Mouse (Mus musculus): Measurements from ENCODE around the gene Clock. TPM values are rescaled to one million over a fixed set of nuclear protein-coding genes. Genes with fewer than 3 reads are reported as not detected.
A peak's percentile ranks its signal among the peaks of the same experiment; 100 is the strongest.

The Clock gene
- total RNA-seq (2014; rRNA removed; ENCODE audit: low replicate concordance) (25.0 and 29.3 TPM in 2 replicates), polyA plus RNA-seq (2015; fragmentation: Nextera tagmentation; extraction: Ambion mirVana) (6.2 and 8.2 TPM in 2 replicates)

DNA sequence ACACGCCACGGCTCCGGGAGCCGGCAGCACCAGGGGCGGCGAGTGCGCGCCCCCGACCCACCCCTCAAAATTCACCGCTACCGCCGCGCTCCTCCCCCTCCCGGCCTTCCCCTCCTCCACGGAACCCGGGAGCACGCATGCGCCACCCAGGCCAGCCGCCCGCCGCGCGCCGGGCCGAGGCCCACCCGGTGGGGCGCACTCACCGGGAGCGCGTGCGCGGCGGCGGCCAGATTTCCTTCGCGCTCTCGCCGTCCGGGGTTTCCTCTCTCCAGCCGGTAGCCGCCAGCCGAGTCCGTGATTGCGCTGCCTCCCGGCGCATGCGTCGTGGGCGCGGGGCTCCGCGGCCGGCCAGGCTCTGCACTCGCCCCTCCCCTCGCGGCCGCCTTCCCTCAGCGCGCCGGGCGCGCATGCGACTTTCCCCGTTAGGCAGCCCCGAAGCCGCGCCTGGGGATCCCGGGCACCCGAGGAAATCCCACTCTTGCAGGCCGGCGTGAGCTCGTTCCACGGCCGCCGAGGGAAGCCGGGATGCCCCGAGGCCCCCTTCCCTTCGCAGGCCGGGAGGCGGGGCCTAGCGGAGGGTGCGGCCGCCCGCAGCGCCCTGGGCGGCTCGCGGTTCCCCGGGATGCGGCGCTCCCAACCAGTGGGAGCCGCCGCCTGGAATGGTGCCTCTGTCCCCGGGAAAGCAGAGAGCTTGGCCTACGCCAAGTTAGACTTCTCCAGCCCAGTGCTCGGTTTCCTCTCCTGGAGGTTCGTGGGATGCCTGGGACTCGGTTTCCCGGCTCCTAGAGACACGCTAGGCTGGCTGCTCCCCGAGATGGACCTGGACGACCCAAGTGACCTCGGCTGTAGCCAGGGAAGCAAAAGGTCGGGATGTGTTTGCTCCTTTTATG, at the start of gene Clock:
TSS of gene Clock (minus strand) at position 341 of the 890 bp plus-strand sequence.
- peaks cover 8% of the 10 kb centered on the region; the same call in 1 of the 2 replicates for H3K4me1 ChIP-seq (ENCODE audit: control insufficient read depth, insufficient read depth)
- no peaks in the 10 kb centered on the region for H3K27me3 ChIP-seq (ENCODE audit: control insufficient read depth, insufficient read depth, low read length)
- H3K9ac ChIP-seq (replicated peaks; ENCODE audit: low read depth, low read length): peak within 1 kb of the TSS; percentile 98
- under 1% methylated on average over 78 of the region's 104 CpGs for WGBS
- H3K9me3 ChIP-seq (replicated peaks; ENCODE audit: control insufficient read depth, low read length): no peaks in the 10 kb centered on the region
- H3K36me3 ChIP-seq (replicated peaks; ENCODE audit: control insufficient read depth, insufficient read depth, low read length): no peaks in the 10 kb centered on the region
- peak within 1 kb of the TSS; percentile 100 for H3K4me3 ChIP-seq (ENCODE audit: low read depth, low read length)
- ATAC-seq (ENCODE audit: insufficient read depth, low read depth): peak; percentile 84
- H3K4me2 ChIP-seq (ENCODE audit: low read depth, low read length): peak within 1 kb of the TSS; percentile 91
- TF ChIP-seq CTCF (IDR thresholded peaks at IDR 0.05; ENCODE audit: low read depth): no peak
- DNase-seq (ENCODE audit: low spot score): peak; percentile 87
- H3K27ac ChIP-seq (ENCODE audit: low read depth): peak within 1 kb of the TSS; percentile 98

DNA sequence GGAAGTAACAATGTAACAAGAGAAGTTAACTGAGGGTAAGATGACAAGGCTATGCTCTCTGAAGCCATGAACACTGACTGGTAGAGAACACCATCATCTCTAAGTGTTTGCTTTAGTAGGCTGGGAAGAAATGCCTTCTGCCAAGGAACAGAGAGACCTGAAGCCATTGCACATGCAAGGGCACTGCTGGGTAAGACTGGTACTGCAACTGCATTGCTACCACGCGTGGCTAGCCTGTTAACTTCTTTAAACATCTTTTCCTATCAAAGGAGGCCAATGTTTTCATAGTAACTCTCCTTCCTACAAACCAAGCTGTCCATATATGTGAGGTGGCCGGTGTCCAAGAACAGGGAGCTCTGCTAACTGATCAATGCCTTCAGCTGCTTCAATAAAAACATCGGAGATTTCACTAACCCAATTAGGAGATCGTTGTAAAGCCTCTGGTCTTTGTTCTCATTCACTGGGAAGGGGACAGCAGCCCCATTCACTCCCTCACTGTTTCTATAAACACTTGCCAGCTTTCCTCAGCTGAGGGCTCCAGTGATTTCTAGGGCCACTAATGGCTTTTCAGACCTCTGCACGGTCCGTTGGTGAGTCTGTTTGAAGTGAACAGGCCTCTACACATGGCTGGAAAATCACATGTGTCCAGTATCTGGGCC, 47.5 kb upstream of the Clock start:
- Histone ChIP-seq H3K9me3 (replicated peaks; ENCODE audit: control insufficient read depth, low read length) (no peaks in the 10 kb centered on the region), H3K27ac (ENCODE audit: low read depth) (no peak overlapping the region), H3K27me3 (ENCODE audit: control insufficient read depth, insufficient read depth, low read length) (no peaks in the 10 kb centered on the region), H3K4me3 (ENCODE audit: low read depth, low read length) (no peak overlapping the region), H3K36me3 (replicated peaks; ENCODE audit: control insufficient read depth, insufficient read depth, low read length) (no peaks in the 10 kb centered on the region), H3K9ac (replicated peaks; ENCODE audit: low read depth, low read length) (no peak overlapping the region), H3K4me2 (ENCODE audit: low read depth, low read length) (no peak overlapping the region), H3K4me1 (ENCODE audit: control insufficient read depth, insufficient read depth) (no peaks in the 10 kb centered on the region)
- TF ChIP-seq EP300 (IDR thresholded peaks at IDR 0.05; ENCODE audit: low read depth) (no peak), CTCF (IDR thresholded peaks at IDR 0.05; ENCODE audit: low read depth) (no peak)
- no peak for ATAC-seq (ENCODE audit: insufficient read depth, low read depth)
- 69% methylated on average over 7 of the region's 7 CpGs for WGBS
- no peak for DNase-seq (ENCODE audit: low spot score)

DNA sequence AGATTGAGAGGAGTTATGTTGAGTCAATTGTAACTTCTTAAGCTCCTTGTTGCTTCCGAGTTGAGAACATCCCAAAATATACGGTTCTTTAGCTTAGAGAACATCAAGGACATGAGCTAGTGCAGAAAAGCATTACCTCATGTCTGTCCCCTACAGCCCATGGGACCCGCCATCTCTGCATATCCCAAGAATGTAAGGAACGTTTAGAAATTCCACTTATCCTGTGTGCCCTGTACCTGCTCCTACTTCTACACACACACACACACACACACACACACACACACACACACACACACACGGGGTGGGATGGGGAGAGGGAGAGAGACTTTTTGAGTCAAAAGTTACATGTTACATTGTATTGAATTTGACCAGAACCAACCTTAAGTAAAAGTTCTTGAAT, 46.9 kb upstream of the Clock start:
- H3K27me3 ChIP-seq (ENCODE audit: control insufficient read depth, insufficient read depth, low read length): no peaks in the 10 kb centered on the region
- no peak overlapping the region for H3K27ac ChIP-seq (ENCODE audit: low read depth)
- no peaks in the 10 kb centered on the region for H3K9me3 ChIP-seq (replicated peaks; ENCODE audit: control insufficient read depth, low read length)
- no peaks in the 10 kb centered on the region for H3K4me1 ChIP-seq (ENCODE audit: control insufficient read depth, insufficient read depth)
- H3K9ac ChIP-seq (replicated peaks; ENCODE audit: low read depth, low read length): no peak overlapping the region
- H3K4me3 ChIP-seq (ENCODE audit: low read depth, low read length): no peak overlapping the region
- ATAC-seq (ENCODE audit: insufficient read depth, low read depth) (no peak), DNase-seq (ENCODE audit: low spot score) (no peak)
- no peak overlapping the region for H3K4me2 ChIP-seq (ENCODE audit: low read depth, low read length)
- no peak for TF ChIP-seq EP300 (IDR thresholded peaks at IDR 0.05; ENCODE audit: low read depth)
- TF ChIP-seq CTCF (IDR thresholded peaks at IDR 0.05; ENCODE audit: low read depth): no peak
- WGBS: 68% methylated on average over 5 of the region's 5 CpGs
- no peaks in the 10 kb centered on the region for H3K36me3 ChIP-seq (replicated peaks; ENCODE audit: control insufficient read depth, insufficient read depth, low read length)

DNA sequence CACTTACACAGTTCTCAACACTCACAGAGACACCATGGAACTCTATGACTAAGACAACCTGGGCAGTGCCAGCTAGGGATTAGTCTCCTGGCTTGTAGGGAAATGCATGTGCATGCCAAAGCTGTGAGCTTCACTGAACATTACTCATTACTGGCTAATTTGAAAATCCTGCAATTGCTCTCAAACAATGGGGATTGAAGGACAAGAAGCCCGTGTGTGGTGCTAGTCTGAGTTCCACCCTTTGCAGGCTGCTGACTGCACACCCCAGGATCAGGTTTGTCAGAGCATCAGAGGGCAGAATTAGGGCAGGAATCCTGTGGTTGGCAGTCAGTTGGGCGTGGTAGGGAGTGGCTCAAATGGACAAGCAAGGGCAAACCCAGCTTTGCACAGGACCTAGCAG, 41.5 kb upstream of the Clock start:
- DNase-seq (ENCODE audit: low spot score) (no peak), ATAC-seq (ENCODE audit: insufficient read depth, low read depth) (no peak)
- no peaks in the 10 kb centered on the region for H3K36me3 ChIP-seq (replicated peaks; ENCODE audit: control insufficient read depth, insufficient read depth, low read length)
- H3K4me2 ChIP-seq (ENCODE audit: low read depth, low read length): no peak overlapping the region
- TF ChIP-seq CTCF (IDR thresholded peaks at IDR 0.05; ENCODE audit: low read depth): no peak
- TF ChIP-seq EP300 (IDR thresholded peaks at IDR 0.05; ENCODE audit: low read depth): no peak
- H3K4me3 ChIP-seq (ENCODE audit: low read depth, low read length): no peak overlapping the region
- no peaks in the 10 kb centered on the region for H3K27me3 ChIP-seq (ENCODE audit: control insufficient read depth, insufficient read depth, low read length)
- H3K9me3 ChIP-seq (replicated peaks; ENCODE audit: control insufficient read depth, low read length): no peaks in the 10 kb centered on the region
- no peak overlapping the region for H3K9ac ChIP-seq (replicated peaks; ENCODE audit: low read depth, low read length)
- H3K4me1 ChIP-seq (ENCODE audit: control insufficient read depth, insufficient read depth): no peaks in the 10 kb centered on the region
- WGBS: 55% methylated on average over 2 of the region's 2 CpGs
- no peak overlapping the region for H3K27ac ChIP-seq (ENCODE audit: low read depth)

DNA sequence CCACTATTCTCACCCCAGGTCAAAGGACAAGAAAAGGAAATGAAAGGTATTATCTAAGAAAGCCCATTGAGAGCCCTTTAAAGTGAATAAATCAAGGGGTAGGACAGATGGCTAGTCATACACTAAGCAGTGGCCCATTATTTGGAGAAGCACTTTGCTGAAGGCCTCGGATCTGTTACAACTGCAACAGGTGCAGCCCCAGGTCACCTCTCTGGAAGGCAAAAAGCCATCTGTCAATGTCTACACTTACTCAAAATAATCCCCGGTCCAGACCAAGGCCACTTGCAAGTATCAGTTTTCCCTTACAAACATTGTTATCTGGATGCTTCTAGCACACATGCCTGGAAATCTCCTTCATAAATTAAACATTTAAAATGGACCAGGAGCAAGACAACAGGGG, 36.3 kb upstream of the Clock start:
- no peak for TF ChIP-seq CTCF (IDR thresholded peaks at IDR 0.05; ENCODE audit: low read depth)
- TF ChIP-seq EP300 (IDR thresholded peaks at IDR 0.05; ENCODE audit: low read depth): no peak
- DNase-seq (ENCODE audit: low spot score): no peak
- H3K4me2 ChIP-seq (ENCODE audit: low read depth, low read length): no peak overlapping the region
- no peak overlapping the region for H3K4me3 ChIP-seq (ENCODE audit: low read depth, low read length)
- H3K36me3 ChIP-seq (replicated peaks; ENCODE audit: control insufficient read depth, insufficient read depth, low read length): no peaks in the 10 kb centered on the region
- no peaks in the 10 kb centered on the region for H3K4me1 ChIP-seq (ENCODE audit: control insufficient read depth, insufficient read depth)
- no peak overlapping the region for H3K9ac ChIP-seq (replicated peaks; ENCODE audit: low read depth, low read length)
- ATAC-seq (ENCODE audit: insufficient read depth, low read depth): no peak
- H3K27ac ChIP-seq (ENCODE audit: low read depth): no peak overlapping the region
- H3K27me3 ChIP-seq (ENCODE audit: control insufficient read depth, insufficient read depth, low read length): no peaks in the 10 kb centered on the region
- WGBS: 59% methylated on average over 2 of the region's 2 CpGs
- no peaks in the 10 kb centered on the region for H3K9me3 ChIP-seq (replicated peaks; ENCODE audit: control insufficient read depth, low read length)
